Mouse (Mus musculus) adipocyte (in vitro differentiated cells): ENCODE results near the gene Psmb8.
"Not testable (repeated sequence)": the region's sequence is repeated elsewhere in the genome, so short reads cannot be mapped to it uniquely, and the experiment has no call there.

ENCODE experiments used
- DNase-seq: peaks from one replicate; pipeline ENCODE4 v3.0.0-alpha.2; 2016; ENCODE audit warnings: low spot score

Psmb8 gene

GRCm38 (mm10) chr17:34213936-34214335 lies 16.4 kb downstream of the Psmb8 start:
- no peak for DNase-seq

GRCm38 (mm10) chr17:34215176-34215575 lies 17.7 kb downstream of the Psmb8 start:
- DNase-seq = no peak

- no peak for DNase-seq
Observed at GRCm38 (mm10) chr17:34217216-34217928, 19.9 kb downstream of the Psmb8 start.

GRCm38 (mm10) chr17:34217986-34218385 lies 20.5 kb downstream of the Psmb8 start:
- no peak for DNase-seq

GRCm38 (mm10) chr17:34218675-34219074 lies 21.2 kb downstream of the Psmb8 start:
- peak; percentile 60 for DNase-seq

GRCm38 (mm10) chr17:34219096-34219495 lies 21.6 kb downstream of the Psmb8 start:
- peak; percentile 41 for DNase-seq

- not testable (repeated sequence) for DNase-seq
Observed at GRCm38 (mm10) chr17:34219801-34220200, 22.3 kb downstream of the Psmb8 start.

GRCm38 (mm10) chr17:34220401-34220800 lies 22.9 kb downstream of the Psmb8 start:
- not testable (repeated sequence) for DNase-seq

GRCm38 (mm10) chr17:34224816-34225215 lies 27.3 kb downstream of the Psmb8 start:
- DNase-seq = no peak

- no peak for DNase-seq
Observed at GRCm38 (mm10) chr17:34225426-34225825, 27.9 kb downstream of the Psmb8 start.

GRCm38 (mm10) chr17:34225911-34226310 lies 28.4 kb downstream of the Psmb8 start:
- not testable (repeated sequence) for DNase-seq

- not testable (repeated sequence) for DNase-seq
Observed at GRCm38 (mm10) chr17:34230971-34231370, 33.5 kb downstream of the Psmb8 start.

- DNase-seq = not testable (repeated sequence)
Observed at GRCm38 (mm10) chr17:34232021-34232420, 34.5 kb downstream of the Psmb8 start.

GRCm38 (mm10) chr17:34234926-34235325 lies 37.4 kb downstream of the Psmb8 start:
- peak; percentile 80 for DNase-seq

GRCm38 (mm10) chr17:34236691-34237090 lies 39.2 kb downstream of the Psmb8 start:
- DNase-seq = peak; percentile 79

GRCm38 (mm10) chr17:34237741-34238140 lies 40.2 kb downstream of the Psmb8 start:
- no peak for DNase-seq

- peak; percentile 68 for DNase-seq
Observed at GRCm38 (mm10) chr17:34238706-34239105, 41.2 kb downstream of the Psmb8 start, which contains the start of gene H2-Ob. Gene H2-Ob (plus strand): TSS chr17:34238903.

GRCm38 (mm10) chr17:34239601-34240041 lies 42.1 kb downstream of the Psmb8 start:
- DNase-seq = no peak

- DNase-seq = no peak
Observed at GRCm38 (mm10) chr17:34240366-34240765, 42.8 kb downstream of the Psmb8 start.

GRCm38 (mm10) chr17:34240916-34241315 lies 43.4 kb downstream of the Psmb8 start:
- DNase-seq = no peak

- DNase-seq = no peak
Observed at GRCm38 (mm10) chr17:34244656-34245055, 47.1 kb downstream of the Psmb8 start.

GRCm38 (mm10) chr17:34247047-34247446 lies 49.5 kb downstream of the Psmb8 start:
- DNase-seq = peak; percentile 20

GRCm38 (mm10) chr17:34248764-34249163 lies 51.2 kb downstream of the Psmb8 start:
- DNase-seq = no peak

- no peak for DNase-seq
Observed at GRCm38 (mm10) chr17:34249361-34249760, 51.8 kb downstream of the Psmb8 start.
